ENCODE assay signal across 7 mouse cellular contexts in genomic region chr7:79147011-79147837, GRCm38 (mm10). TPM values are rescaled to one million over a fixed set of nuclear protein-coding genes. Genes with fewer than 3 reads are reported as not detected.
DNase-seq lines count a peak whose midpoint lies in the region; ATAC-seq and TF ChIP-seq lines count a peak whose summit lies in the region.

No protein-coding gene starts in this region.

- peak; percentile 83 for DNase-seq in Patski (ENCODE audit: low read depth, low spot score)
- DNase-seq in hindbrain, embryonic 10.5 days (ENCODE audit: low spot score), result no peak
- DNase-seq in left cerebral cortex, postnatal 10 days (ENCODE audit: extremely low spot score in 1 of 2, low spot score in 2 of 2), result no peak
- no peak for DNase-seq in urinary bladder, postnatal 4 days (ENCODE audit: low spot score in 2 of 2)
- no peak for DNase-seq in ovary, adult 18-20 months (ENCODE audit: low spot score)

- peak; percentile 89 for ATAC-seq in Patski
- ATAC-seq in embryonic facial prominence, embryonic 15.5 days (ENCODE audit: insufficient number of reproducible peaks, low FRiP score, low TSS enrichment, low read depth), result no peak
- ATAC-seq in liver, embryonic 12.5 days, result no peak

- peaks cover 26% of the 10 kb centered on the region for H3K36me3 ChIP-seq in embryonic facial prominence, embryonic 15.5 days
- peaks cover 32% of the 10 kb centered on the region for H3K36me3 ChIP-seq in hindbrain, embryonic 10.5 days
- peaks cover 10% of the 10 kb centered on the region for H3K36me3 ChIP-seq in liver, embryonic 12.5 days

- TF ChIP-seq CTCF in Patski (IDR thresholded peaks at IDR 0.05), result no peak

- CTCF ChIA-PET in Patski (lab: Charles Lee), result interaction anchor here (0.9 to 1.5 kb wide), 2 partner anchors 73 to 202 kb away, joined by 4 to 5 read pairs; no protein-coding TSS in a partner anchor

- H3K27ac ChIP-seq in embryonic facial prominence, embryonic 15.5 days (replicated peaks), result no peak overlapping the region
- peak overlapping the region; percentile 88; the same call in 1 of the 2 replicates for H3K27ac ChIP-seq in hindbrain, embryonic 10.5 days
- no peak overlapping the region for H3K27ac ChIP-seq in liver, embryonic 12.5 days

- H3K27me3 ChIP-seq in Patski, result no peaks in the 10 kb centered on the region
- H3K27me3 ChIP-seq in embryonic facial prominence, embryonic 15.5 days, result no peaks in the 10 kb centered on the region
- no peaks in the 10 kb centered on the region for H3K27me3 ChIP-seq in hindbrain, embryonic 10.5 days (ENCODE audit: insufficient read depth, poor library complexity, severe bottlenecking)
- H3K27me3 ChIP-seq in liver, embryonic 12.5 days (replicated peaks), result peaks cover 10% of the 10 kb centered on the region; the same call in 1 of the 2 replicates

- in situ Hi-C loops in Patski (cut with MboI; ENCODE audit: low pct_unique_long_range_greater_than_20kb), result no loop called here

- peaks cover 25% of the 10 kb centered on the region for H3K4me1 ChIP-seq in embryonic facial prominence, embryonic 15.5 days
- H3K4me1 ChIP-seq in hindbrain, embryonic 10.5 days (replicated peaks), result peaks cover 33% of the 10 kb centered on the region
- H3K4me1 ChIP-seq in liver, embryonic 12.5 days, result peaks cover 27% of the 10 kb centered on the region

- H3K4me3 ChIP-seq in embryonic facial prominence, embryonic 15.5 days (replicated peaks), result peak overlapping the region; percentile 68
- H3K4me3 ChIP-seq in hindbrain, embryonic 10.5 days, result peak overlapping the region; percentile 68
- peak overlapping the region; percentile 58; the same call in 1 of the 2 replicates for H3K4me3 ChIP-seq in liver, embryonic 12.5 days

- H3K9ac ChIP-seq in embryonic facial prominence, embryonic 15.5 days, result no peak overlapping the region
- H3K9ac ChIP-seq in liver, embryonic 12.5 days, result no peak overlapping the region

- intact Hi-C loops in left cerebral cortex, postnatal 10 days (cut with DNase I), result no loop called here

- POLR2A ChIA-PET in Patski (lab: Charles Lee), result interaction anchor here (0.7 kb wide), 1 partner anchor 225 kb away, joined by 4 read pairs; no protein-coding TSS in a partner anchor

- no peaks in the 10 kb centered on the region for H3K9me3 ChIP-seq in embryonic facial prominence, embryonic 15.5 days (replicated peaks)
- H3K9me3 ChIP-seq in hindbrain, embryonic 10.5 days, result no peaks in the 10 kb centered on the region
- no peaks in the 10 kb centered on the region for H3K9me3 ChIP-seq in liver, embryonic 12.5 days (replicated peaks)

- 44% methylated on average over 12 of the region's 12 CpGs for WGBS in embryonic facial prominence, embryonic 15.5 days
- WGBS in hindbrain, embryonic 10.5 days, result 62% methylated on average over 12 of the region's 12 CpGs
- 61% methylated on average over 12 of the region's 12 CpGs for WGBS in liver, embryonic 12.5 days (ENCODE audit: insufficient replicate concordance)

- peak overlapping the region; percentile 85 for H3K4me2 ChIP-seq in embryonic facial prominence, embryonic 15.5 days (replicated peaks)
- peak overlapping the region; percentile 84 for H3K4me2 ChIP-seq in liver, embryonic 12.5 days

RNA-seq across cellular contexts. Expression of gene Mfge8, which starts 1.6 kb away (rescaled TPM):
- 784 TPM for polyA plus RNA-seq in Patski (2021)
- 175 and 185 TPM in 2 replicates for polyA plus RNA-seq in embryonic facial prominence, embryonic 15.5 days (2015; fragmentation: Nextera tagmentation; extraction: Ambion mirVana)
- 98.3 and 105 TPM in 2 replicates for polyA plus RNA-seq in hindbrain, embryonic 10.5 days (2016; fragmentation: Nextera tagmentation; extraction: Ambion mirVana)
- polyA plus RNA-seq in liver, embryonic 12.5 days (2016; fragmentation: Nextera tagmentation; extraction: Ambion mirVana), result 58.0 and 59.4 TPM in 2 replicates
- 100 to 1,000 TPM; 148 to 163 TPM for total RNA-seq in left cerebral cortex, postnatal 10 days (2021)

RNA-seq across cellular contexts. Expression of gene Hapln3, which starts 16.4 kb away (rescaled TPM):
- polyA plus RNA-seq in Patski (2021), result 0.54 TPM
- polyA plus RNA-seq in embryonic facial prominence, embryonic 15.5 days (2015; fragmentation: Nextera tagmentation; extraction: Ambion mirVana), result 4.1 and 4.5 TPM in 2 replicates
- polyA plus RNA-seq in hindbrain, embryonic 10.5 days (2016; fragmentation: Nextera tagmentation; extraction: Ambion mirVana), result 2.3 and 2.9 TPM in 2 replicates
- 0.26 and 0.71 TPM in 2 replicates for polyA plus RNA-seq in liver, embryonic 12.5 days (2016; fragmentation: Nextera tagmentation; extraction: Ambion mirVana)
- 1 to 10 TPM; 8.7 to 9.0 TPM for total RNA-seq in left cerebral cortex, postnatal 10 days (2021)
